Mouse (Mus musculus) bone marrow, adult 2 months (tissue): ENCODE data around the gene A630076J17Rik.

Experiments
- CTCF ChIP-seq: fragments of 200-500 bp; IDR thresholded peaks from 2 replicates; pipeline ENCODE4 v1.5.1; 2011; ENCODE audit warnings: low read length, control low read depth; ENCODE audit not compliant: control insufficient read depth, insufficient read depth
- POLR2A ChIP-seq: fragments of 200-500 bp; IDR thresholded peaks from 2 replicates; pipeline ENCODE4 v1.6.1; 2011; ENCODE audit warnings: low read depth, mild to moderate bottlenecking, control low read depth, low read length, borderline replicate concordance; ENCODE audit not compliant: control insufficient read depth

GRCm38 (mm10) chr3:107221608-107222007 lies 8.8 kb upstream of the A630076J17Rik start, which contains the start of gene Cym:
- TF ChIP-seq CTCF (no peak), POLR2A (no peak)
